Mouse (Mus musculus): ENCODE results near the gene Ctrb1.

DNA sequence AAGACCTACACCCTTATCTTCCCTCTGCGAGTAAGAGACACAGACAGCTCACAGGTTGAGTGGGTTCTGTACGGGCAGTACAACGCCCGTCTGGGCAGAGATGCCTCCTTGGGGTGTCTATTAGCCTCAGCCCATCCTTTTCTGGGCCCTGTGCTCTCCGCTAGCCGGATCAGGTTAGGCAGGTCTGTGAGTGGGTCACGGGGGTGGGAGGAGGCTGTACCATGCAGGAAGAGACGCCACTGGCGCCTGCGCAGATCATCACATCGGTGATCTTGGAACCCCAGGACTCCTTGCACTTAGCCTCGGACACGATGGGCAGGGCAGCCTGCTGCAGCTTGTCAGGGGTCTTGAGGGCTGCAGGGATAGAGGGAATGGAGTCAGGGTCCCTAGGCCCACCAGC lies 3.9 kb downstream of the Ctrb1 start:
- no peak for TF ChIP-seq CTCF (conservative IDR thresholded peaks at IDR 0.05; ENCODE audit: insufficient read depth, insufficient read length, low read depth, low read length)
- TF ChIP-seq POLR2A (IDR thresholded peaks at IDR 0.05; ENCODE audit: low read depth, low read length), result no peak

Measured in kidney, adult 2 months (tissue).